Mouse (Mus musculus): Measurements from ENCODE around the gene Atg4c. TPM values are rescaled to one million over a fixed set of nuclear protein-coding genes. Genes with fewer than 3 reads are reported as not detected.

The Atg4c gene
- polyA plus RNA-seq, 1 experiment from 2014 or later: 13.1 TPM

DNA sequence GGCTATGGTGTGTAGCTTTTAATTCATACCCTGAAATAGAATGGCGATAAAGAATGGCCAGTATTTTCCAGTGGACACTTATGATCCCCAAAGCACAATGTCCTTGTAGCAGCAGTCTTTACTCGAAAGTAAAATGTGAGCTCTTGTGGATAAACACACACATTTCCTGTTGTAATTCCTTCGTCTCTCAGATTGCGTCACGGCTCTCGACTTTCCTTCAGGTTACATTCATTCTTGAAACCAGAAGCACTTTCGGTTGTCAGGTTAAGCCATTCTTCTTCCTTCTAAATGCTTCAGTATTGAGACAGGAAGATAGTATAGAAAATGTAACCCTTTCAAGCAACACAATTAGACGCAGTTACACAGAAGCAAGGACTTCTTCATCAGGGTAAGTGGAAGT is 17.9 kb downstream of the Atg4c start:
- no peak for ATAC-seq (replicated peaks; ENCODE audit: low FRiP score, low read depth)
- WGBS: 37% methylated on average over 8 of the region's 8 CpGs

DNA sequence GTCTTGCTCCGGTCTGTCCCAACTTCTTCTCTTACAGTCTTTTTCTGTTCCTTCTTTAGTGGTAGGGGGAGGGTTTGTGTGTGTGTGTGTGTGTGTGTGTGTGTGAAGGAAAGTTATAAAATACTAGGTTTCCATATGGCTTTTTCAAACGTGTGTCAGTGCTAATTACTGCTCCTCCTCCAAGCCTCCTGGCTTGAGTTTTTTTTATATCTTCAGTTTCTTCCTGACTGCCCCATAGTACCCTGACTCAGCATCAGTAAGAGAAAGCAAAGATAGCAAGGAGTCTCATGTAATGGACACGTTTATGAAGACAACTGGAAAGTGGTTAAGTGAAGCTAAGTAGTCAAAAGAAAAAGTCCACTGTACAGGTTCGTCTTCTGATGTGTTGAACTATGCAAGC is 19.4 kb downstream of the Atg4c start:
- no peak for TF ChIP-seq CTCF (IDR thresholded peaks at IDR 0.05; ENCODE audit: low read depth)
- Histone ChIP-seq H3K27me3 (ENCODE audit: insufficient read depth, low read length) (no peaks in the 10 kb centered on the region), H3K4me2 (ENCODE audit: low read length) (no peak overlapping the region), H3K9me3 (replicated peaks; ENCODE audit: low read length) (no peaks in the 10 kb centered on the region), H3K36me3 (ENCODE audit: insufficient read depth, low read length) (peaks cover 9% of the 10 kb centered on the region; the same call in 1 of the 2 replicates), H3K27ac (no peak overlapping the region), H3K9ac (ENCODE audit: low read depth, low read length) (no peak overlapping the region), H3K4me1 (replicated peaks; ENCODE audit: insufficient read depth, low read length) (no peaks in the 10 kb centered on the region), H3K4me3 (replicated peaks; ENCODE audit: low read depth, low read length) (no peak overlapping the region)
- WGBS: 70% methylated on average over 4 of the region's 4 CpGs
- DNase-seq (ENCODE audit: low spot score) (no peak), ATAC-seq (replicated peaks; ENCODE audit: low FRiP score, low read depth) (no peak)

More for the DNA sequence above, 17.9 kb downstream of the Atg4c start:
- Histone ChIP-seq H3K4me1 (replicated peaks; ENCODE audit: insufficient read depth, low read length) (no peaks in the 10 kb centered on the region), H3K9ac (ENCODE audit: low read depth, low read length) (no peak overlapping the region), H3K4me3 (replicated peaks; ENCODE audit: low read depth, low read length) (no peak overlapping the region), H3K4me2 (ENCODE audit: low read length) (no peak overlapping the region), H3K27ac (no peak overlapping the region), H3K27me3 (ENCODE audit: insufficient read depth, low read length) (no peaks in the 10 kb centered on the region), H3K36me3 (ENCODE audit: insufficient read depth, low read length) (peaks cover 9% of the 10 kb centered on the region; the same call in 1 of the 2 replicates), H3K9me3 (replicated peaks; ENCODE audit: low read length) (no peaks in the 10 kb centered on the region)
- DNase-seq (ENCODE audit: low spot score): peak; percentile 30
- TF ChIP-seq CTCF (IDR thresholded peaks at IDR 0.05; ENCODE audit: low read depth): no peak

DNA sequence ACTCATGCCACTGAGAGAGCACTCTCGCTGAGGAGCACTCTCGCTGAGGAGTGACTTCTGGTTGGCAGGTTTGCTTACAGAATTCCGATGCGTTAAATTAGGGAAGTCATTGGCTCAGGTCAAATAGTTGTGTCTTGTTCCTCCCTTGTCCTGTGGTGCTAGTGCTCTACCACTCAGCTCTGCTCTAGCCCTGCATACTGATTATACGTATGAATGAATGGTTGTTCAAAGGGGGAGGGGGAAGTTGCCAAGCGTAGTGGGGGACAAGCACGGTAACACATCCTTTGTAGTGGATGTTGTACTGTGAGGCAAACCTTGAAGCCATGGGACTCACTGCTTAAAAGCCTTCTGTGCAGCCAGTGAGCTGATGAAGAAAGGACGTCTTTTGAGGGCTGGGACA is 28.5 kb downstream of the Atg4c start:
- ATAC-seq (replicated peaks; ENCODE audit: low FRiP score, low read depth) (no peak), DNase-seq (ENCODE audit: low spot score) (no peak)
- Histone ChIP-seq H3K36me3 (ENCODE audit: insufficient read depth, low read length) (0 out of 2 replicates have a peak, but pooled peaks cover 7% of the 10 kb centered on the region), H3K27ac (no peak overlapping the region), H3K4me3 (replicated peaks; ENCODE audit: low read depth, low read length) (no peak overlapping the region), H3K9ac (ENCODE audit: low read depth, low read length) (no peak overlapping the region), H3K4me1 (replicated peaks; ENCODE audit: insufficient read depth, low read length) (no peaks in the 10 kb centered on the region), H3K27me3 (ENCODE audit: insufficient read depth, low read length) (no peaks in the 10 kb centered on the region), H3K4me2 (ENCODE audit: low read length) (no peak overlapping the region), H3K9me3 (replicated peaks; ENCODE audit: low read length) (no peaks in the 10 kb centered on the region)
- TF ChIP-seq CTCF (IDR thresholded peaks at IDR 0.05; ENCODE audit: low read depth): no peak
- 89% methylated on average over 8 of the region's 8 CpGs for WGBS

DNA sequence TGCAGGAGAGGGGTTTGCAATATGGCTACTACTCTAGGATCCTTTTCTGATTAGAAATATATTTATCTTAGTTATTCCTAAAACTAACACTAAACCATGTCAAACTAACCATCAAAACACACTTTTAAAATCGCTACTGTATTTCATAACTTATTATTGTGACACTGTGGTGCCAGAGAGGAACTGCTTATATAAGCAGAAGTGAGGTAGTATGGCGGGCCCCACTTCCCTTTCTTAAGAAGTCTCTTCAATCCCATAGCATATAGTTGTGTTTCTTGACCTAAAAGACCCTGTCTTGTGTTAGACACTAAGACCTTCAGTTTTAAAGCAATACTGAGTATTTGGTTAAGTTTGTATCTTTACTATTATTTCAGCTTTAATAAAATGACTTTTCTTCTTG is 31.1 kb downstream of the Atg4c start:
- WGBS: 93% methylated on average over 2 of the region's 2 CpGs
- H3K4me2 ChIP-seq (ENCODE audit: low read length): no peak overlapping the region
- 0 out of 2 replicates have a peak, but pooled peaks cover 12% of the 10 kb centered on the region for H3K36me3 ChIP-seq (ENCODE audit: insufficient read depth, low read length)
- H3K9me3 ChIP-seq (replicated peaks; ENCODE audit: low read length): no peaks in the 10 kb centered on the region
- H3K27ac ChIP-seq: no peak overlapping the region
- H3K4me3 ChIP-seq (replicated peaks; ENCODE audit: low read depth, low read length): no peak overlapping the region
- H3K27me3 ChIP-seq (ENCODE audit: insufficient read depth, low read length): no peaks in the 10 kb centered on the region
- no peaks in the 10 kb centered on the region for H3K4me1 ChIP-seq (replicated peaks; ENCODE audit: insufficient read depth, low read length)
- H3K9ac ChIP-seq (ENCODE audit: low read depth, low read length): no peak overlapping the region
- TF ChIP-seq CTCF (IDR thresholded peaks at IDR 0.05; ENCODE audit: low read depth): no peak
- no peak for DNase-seq (ENCODE audit: low spot score)
- no peak for ATAC-seq (replicated peaks; ENCODE audit: low FRiP score, low read depth)

DNA sequence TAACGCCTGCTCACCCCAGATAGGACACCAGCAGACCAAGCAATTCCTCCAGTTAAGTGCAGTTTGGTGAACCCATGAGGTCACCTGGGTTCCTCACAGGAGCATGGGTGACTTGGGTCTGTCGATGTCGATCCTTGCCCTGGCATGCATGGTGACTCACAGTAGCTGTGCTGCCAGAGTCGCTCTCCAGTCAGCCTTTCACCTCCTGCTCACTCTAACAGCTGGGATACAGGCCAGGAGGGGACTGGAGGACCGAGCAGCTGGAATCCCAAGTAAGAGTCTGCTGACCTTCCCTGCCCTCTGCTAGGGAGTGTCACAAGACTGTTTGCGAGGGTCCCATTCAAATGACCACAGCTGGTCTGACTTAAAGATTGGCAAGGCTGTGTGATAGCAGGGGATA is 33.5 kb downstream of the Atg4c start:
- no peak for TF ChIP-seq CTCF (IDR thresholded peaks at IDR 0.05; ENCODE audit: low read depth)

DNA sequence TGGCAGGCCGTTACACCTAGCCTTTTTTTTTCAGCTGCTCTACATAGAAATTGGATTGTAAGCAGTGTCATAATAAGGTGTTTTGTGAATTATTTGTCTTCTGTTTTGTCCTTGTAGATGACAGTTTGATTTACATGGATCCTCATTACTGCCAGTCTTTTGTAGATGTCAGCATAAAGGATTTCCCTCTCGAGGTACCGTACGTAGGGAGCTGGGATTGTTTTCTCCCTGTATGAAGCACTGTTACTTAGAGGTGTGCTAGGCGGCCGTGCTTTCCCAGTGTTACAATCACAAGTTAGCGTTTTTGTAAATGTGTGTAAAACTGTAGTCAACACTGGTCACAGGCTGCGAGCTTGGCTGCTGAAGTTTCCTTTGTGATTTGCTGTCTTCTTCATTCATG is 35.6 kb downstream of the Atg4c start:
- 93% methylated on average over 8 of the region's 8 CpGs for WGBS
- Histone ChIP-seq H3K9ac (ENCODE audit: low read depth, low read length) (no peak overlapping the region), H3K4me1 (replicated peaks; ENCODE audit: insufficient read depth, low read length) (no peaks in the 10 kb centered on the region), H3K27ac (no peak overlapping the region), H3K4me2 (ENCODE audit: low read length) (no peak overlapping the region), H3K9me3 (replicated peaks; ENCODE audit: low read length) (0 out of 2 replicates have a peak, but pooled peaks cover 4% of the 10 kb centered on the region), H3K27me3 (ENCODE audit: insufficient read depth, low read length) (no peaks in the 10 kb centered on the region), H3K36me3 (ENCODE audit: insufficient read depth, low read length) (0 out of 2 replicates have a peak, but pooled peaks cover 12% of the 10 kb centered on the region), H3K4me3 (replicated peaks; ENCODE audit: low read depth, low read length) (no peak overlapping the region)
- ATAC-seq (replicated peaks; ENCODE audit: low FRiP score, low read depth) (no peak), DNase-seq (ENCODE audit: low spot score) (no peak)
- TF ChIP-seq CTCF (IDR thresholded peaks at IDR 0.05; ENCODE audit: low read depth): no peak

More for the DNA sequence above, 33.5 kb downstream of the Atg4c start:
- Histone ChIP-seq H3K4me1 (replicated peaks; ENCODE audit: insufficient read depth, low read length) (no peaks in the 10 kb centered on the region), H3K4me2 (ENCODE audit: low read length) (no peak overlapping the region), H3K27me3 (ENCODE audit: insufficient read depth, low read length) (no peaks in the 10 kb centered on the region), H3K9ac (ENCODE audit: low read depth, low read length) (no peak overlapping the region), H3K4me3 (replicated peaks; ENCODE audit: low read depth, low read length) (no peak overlapping the region), H3K36me3 (ENCODE audit: insufficient read depth, low read length) (0 out of 2 replicates have a peak, but pooled peaks cover 12% of the 10 kb centered on the region), H3K27ac (no peak overlapping the region), H3K9me3 (replicated peaks; ENCODE audit: low read length) (no peaks in the 10 kb centered on the region)
- 70% methylated on average over 6 of the region's 6 CpGs for WGBS
- DNase-seq (ENCODE audit: low spot score) (no peak), ATAC-seq (replicated peaks; ENCODE audit: low FRiP score, low read depth) (no peak)

All from kidney, postnatal 0 days (tissue).